Mouse (Mus musculus) liver, embryonic 14.5 days (tissue): ENCODE data around the gene Ube2q1. TPM values are rescaled to one million over a fixed set of nuclear protein-coding genes. Genes with fewer than 3 reads are reported as not detected.
A peak's percentile ranks its signal among the peaks of the same experiment; 100 is the strongest.

Experiments used
- ATAC-seq: fragments of 200-750 bp; cut with Nextera tagmentation; 2 replicates; pipeline ENCODE4 v1.8.0; 2017; ENCODE audit warnings: moderate number of reproducible peaks, mild to moderate bottlenecking, moderate library complexity; ENCODE audit not compliant: insufficient read depth
- DNase-seq, 3 experiments: peaks; one replicate each; pipeline ENCODE4 v3.0.0-alpha.2; 2012 to 2013; ENCODE audit warnings: low read depth in 3 of 3, low spot score in 3 of 3
- H3K27ac ChIP-seq: fragments of 300-500 bp; sonication (generic); 2 replicates; pipeline ENCODE4 v1.5.1; 2014; ENCODE audit warnings: moderate library complexity, mild to moderate bottlenecking, control low read depth, inconsistent platforms
- H3K27me3 ChIP-seq: fragments of 300-500 bp; sonication (generic); 2 replicates; pipeline ENCODE4 v1.6.1; 2014; ENCODE audit warnings: mild to moderate bottlenecking, low read length, moderate library complexity; ENCODE audit not compliant: control insufficient read depth, insufficient read depth
- H3K36me3 ChIP-seq: fragments of 300-500 bp; sonication (generic); replicated peaks from 2 replicates; pipeline ENCODE4 v1.6.1; 2014; ENCODE audit warnings: low read depth; ENCODE audit not compliant: control insufficient read depth, insufficient read depth
- H3K4me1 ChIP-seq, 2 experiments: fragments of 200-500 bp in 1 of 2; fragments of 300-500 bp in 1 of 2; sonication (generic) in 1 of 2; replicated peaks; 2 replicates each; pipeline ENCODE4 v1.6.1; 2012 to 2014; ENCODE audit warnings: antibody characterized with exemption in 1 of 2, inconsistent platforms in 1 of 2, low read length in 1 of 2; ENCODE audit not compliant: control insufficient read depth in 2 of 2, insufficient read depth in 2 of 2
- H3K4me2 ChIP-seq: fragments of 300-500 bp; sonication (generic); 2 replicates; pipeline ENCODE4 v1.6.1; 2014; ENCODE audit warnings: low read depth, mild to moderate bottlenecking, control low read depth, moderate library complexity
- H3K4me3 ChIP-seq, 2 experiments: fragments of 200-500 bp in 1 of 2; fragments of 300-500 bp in 1 of 2; sonication (generic) in 1 of 2; 2 replicates each; pipeline ENCODE4 v1.5.1; 2012 to 2014; ENCODE audit warnings: low read depth in 2 of 2, low read length in 2 of 2, mild to moderate bottlenecking in 2 of 2, control low read depth in 1 of 2, inconsistent platforms in 1 of 2, moderate library complexity in 1 of 2; ENCODE audit not compliant: insufficient read depth in 1 of 2
- H3K9ac ChIP-seq: fragments of 300-500 bp; sonication (generic); replicated peaks from 2 replicates; pipeline ENCODE4 v1.6.1; 2014; ENCODE audit warnings: mild to moderate bottlenecking, control low read depth, moderate library complexity
- H3K9me3 ChIP-seq: fragments of 300-500 bp; sonication (generic); 2 replicates; pipeline ENCODE4 v1.6.1; 2016; ENCODE audit warnings: low read length, mixed read lengths; ENCODE audit not compliant: control insufficient read depth
- CTCF ChIP-seq: IDR thresholded peaks from 2 replicates; pipeline ENCODE4 v1.5.1; 2016; ENCODE audit warnings: antibody characterized with exemption, low read depth, control low read depth
- EP300 ChIP-seq: IDR thresholded peaks from 2 replicates; pipeline ENCODE4 v1.6.1; 2016; ENCODE audit warnings: antibody characterized with exemption, low read depth
- WGBS: fragments of 180-500 bp; shearing (Covaris S2); extraction: QIAGEN DNeasy Blood & Tissue Kit; methylation state at CpG from one replicate; pipeline ENCODE4 v1.1.7; 2014; ENCODE audit not compliant: insufficient replicate concordance; 5-methylcytosine and 5-hydroxymethylcytosine counted together
- polyA plus RNA-seq, 2 experiments: library from polyadenylated mRNA; depleted of rRNA in 1 of 2; stranded (reverse) in 1 of 2; unstranded in 1 of 2; fragments of >200 nt; fragmentation: Nextera tagmentation in 1 of 2; extraction: Ambion mirVana in 1 of 2; gene quantifications; 2 replicates each; pipeline versions ENCODE4 v1.2.1 to v1.2.3; 2012 to 2014

Gene Ube2q1
- polyA plus RNA-seq, 2 experiments: 6.7 to 9.0 TPM

GRCm38 (mm10) chr3:89784991-89785753 lies 11.8 kb downstream of the Ube2q1 start:
- ATAC-seq: peak; percentile 43; the same call in 1 of the 2 replicates
- H3K4me3 ChIP-seq: no peak overlapping the region
- H3K9me3 ChIP-seq: no peaks in the 10 kb centered on the region
- no peak overlapping the region for H3K9ac ChIP-seq
- no peaks in the 10 kb centered on the region for H3K27me3 ChIP-seq
- no peak overlapping the region for H3K4me2 ChIP-seq
- DNase-seq: no peak
- no peak overlapping the region for H3K27ac ChIP-seq
- peaks cover 20% of the 10 kb centered on the region for H3K36me3 ChIP-seq
- WGBS: 21% methylated on average over 11 of the region's 11 CpGs
- TF ChIP-seq EP300 (no peak), CTCF (peak; percentile 94)
- no peaks in the 10 kb centered on the region for H3K4me1 ChIP-seq

GRCm38 (mm10) chr3:89786275-89786674 lies 12.9 kb downstream of the Ube2q1 start:
- no peak for TF ChIP-seq CTCF
- TF ChIP-seq EP300: no peak
- H3K4me3 ChIP-seq: no peak overlapping the region
- DNase-seq: no peak
- no peak overlapping the region for H3K4me2 ChIP-seq
- ATAC-seq: no peak
- no peaks in the 10 kb centered on the region for H3K9me3 ChIP-seq
- H3K9ac ChIP-seq: no peak overlapping the region
- no peaks in the 10 kb centered on the region for H3K4me1 ChIP-seq
- 62% methylated on average over 6 of the region's 6 CpGs for WGBS
- H3K36me3 ChIP-seq: peaks cover 11% of the 10 kb centered on the region; the same call in 1 of the 2 replicates
- no peak overlapping the region for H3K27ac ChIP-seq
- no peaks in the 10 kb centered on the region for H3K27me3 ChIP-seq

- Histone ChIP-seq H3K4me2 (no peak overlapping the region), H3K4me1 (no peaks in the 10 kb centered on the region), H3K27ac (no peak overlapping the region), H3K27me3 (no peaks in the 10 kb centered on the region), H3K9ac (no peak overlapping the region), H3K36me3 (no peaks in the 10 kb centered on the region), H3K4me3 (no peak overlapping the region), H3K9me3 (no peaks in the 10 kb centered on the region)
- TF ChIP-seq CTCF (0 out of 2 replicates have a peak, but pooled peaks have one; percentile 13), EP300 (no peak)
- DNase-seq (no peak), ATAC-seq (no peak)
- WGBS: 64% methylated on average over 16 of the region's 16 CpGs
Observed at GRCm38 (mm10) chr3:89788680-89789352, 15.4 kb downstream of the Ube2q1 start.

GRCm38 (mm10) chr3:89794616-89795015 lies 21.2 kb downstream of the Ube2q1 start:
- Histone ChIP-seq H3K4me1 (no peaks in the 10 kb centered on the region), H3K4me3 (no peak overlapping the region), H3K27ac (no peak overlapping the region), H3K36me3 (no peaks in the 10 kb centered on the region), H3K9ac (no peak overlapping the region), H3K9me3 (no peaks in the 10 kb centered on the region), H3K4me2 (no peak overlapping the region), H3K27me3 (no peaks in the 10 kb centered on the region)
- 44% methylated on average over 2 of the region's 2 CpGs for WGBS
- no peak for DNase-seq
- ATAC-seq: no peak
- TF ChIP-seq CTCF: peak; percentile 24
- no peak for TF ChIP-seq EP300

- Histone ChIP-seq H3K4me2 (no peak overlapping the region), H3K4me3 (no peak overlapping the region), H3K27me3 (no peaks in the 10 kb centered on the region), H3K9me3 (no peaks in the 10 kb centered on the region), H3K27ac (no peak overlapping the region), H3K9ac (no peak overlapping the region), H3K4me1 (no peaks in the 10 kb centered on the region), H3K36me3 (no peaks in the 10 kb centered on the region)
- DNase-seq (no peak), ATAC-seq (no peak)
- 49% methylated on average over 5 of the region's 5 CpGs for WGBS
- TF ChIP-seq EP300 (no peak), CTCF (peak; percentile 30)
Observed at GRCm38 (mm10) chr3:89795746-89796145, 22.3 kb downstream of the Ube2q1 start.
